Mouse (Mus musculus): ENCODE measurements around the gene Camsap3. TPM values are rescaled to one million over a fixed set of nuclear protein-coding genes. Genes with fewer than 3 reads are reported as not detected.

Gene Camsap3
- total and polyA plus RNA-seq, 2 experiments from 2014 or later = 46.2 to 149 TPM

- WGBS = 59% methylated on average over 3 of the region's 3 CpGs
- no peaks in the 10 kb centered on the region for H3K27me3 ChIP-seq (ENCODE audit: insufficient read depth, low read length)
- no peak within 1 kb of the TSS for H3K4me2 ChIP-seq (ENCODE audit: low read depth, low read length, poor library complexity, severe bottlenecking)
- no peaks in the 10 kb centered on the region for H3K36me3 ChIP-seq (ENCODE audit: insufficient read depth, low read length)
- H3K4me1 ChIP-seq (ENCODE audit: insufficient read depth, low read length) = no peaks in the 10 kb centered on the region
- no peak within 1 kb of the TSS for H3K9ac ChIP-seq (replicated peaks; ENCODE audit: low read length, poor library complexity, severe bottlenecking)
- no peak within 1 kb of the TSS for H3K27ac ChIP-seq (ENCODE audit: low read depth, low read length)
- no peak for TF ChIP-seq CTCF (IDR thresholded peaks at IDR 0.05)
- no peaks in the 10 kb centered on the region for H3K9me3 ChIP-seq (ENCODE audit: low read length)
- H3K4me3 ChIP-seq (ENCODE audit: low read depth, low read length) = no peak within 1 kb of the TSS
- DNase-seq (ENCODE audit: low spot score) (no peak), ATAC-seq (ENCODE audit: low FRiP score) (no peak)
These were observed 68.4 kb downstream of the Camsap3 start, which contains the start of gene Retn for GRCm38 (mm10) chr8:3655526-3655925. Gene Retn (plus strand): TSS chr8:3655770.

- H3K9ac ChIP-seq (replicated peaks; ENCODE audit: low read length, poor library complexity, severe bottlenecking) = no peak overlapping the region
- peak; percentile 79 for ATAC-seq (ENCODE audit: low FRiP score)
- no peak for TF ChIP-seq CTCF (IDR thresholded peaks at IDR 0.05)
- H3K4me2 ChIP-seq (ENCODE audit: low read depth, low read length, poor library complexity, severe bottlenecking) = no peak overlapping the region
- H3K27ac ChIP-seq (ENCODE audit: low read depth, low read length) = no peak overlapping the region
- H3K4me3 ChIP-seq (ENCODE audit: low read depth, low read length) = no peak overlapping the region
- WGBS = 18% methylated on average over 7 of the region's 7 CpGs
- peak; percentile 33 for DNase-seq (ENCODE audit: low spot score)
- no peaks in the 10 kb centered on the region for H3K36me3 ChIP-seq (ENCODE audit: insufficient read depth, low read length)
- no peaks in the 10 kb centered on the region for H3K4me1 ChIP-seq (ENCODE audit: insufficient read depth, low read length)
- H3K9me3 ChIP-seq (ENCODE audit: low read length) = no peaks in the 10 kb centered on the region
- no peaks in the 10 kb centered on the region for H3K27me3 ChIP-seq (ENCODE audit: insufficient read depth, low read length)
These were observed 69.8 kb downstream of the Camsap3 start for GRCm38 (mm10) chr8:3656725-3657381.

Other genes starting within 250 kb of the Camsap3 start
- not detected in 2 replicates for gene A430078G23Rik, start 233.9 kb upstream of the Camsap3 start, total RNA-seq (2014; rRNA removed)
- gene A430078G23Rik, start 233.9 kb upstream of the Camsap3 start, polyA plus RNA-seq (2015; fragmentation: Nextera tagmentation; extraction: Ambion mirVana) = not detected in 2 replicates
- 34.3 and 46.0 TPM in 2 replicates for gene Arhgef18, start 194.3 kb upstream of the Camsap3 start, total RNA-seq (2014; rRNA removed)
- gene Arhgef18, start 194.3 kb upstream of the Camsap3 start, polyA plus RNA-seq (2015; fragmentation: Nextera tagmentation; extraction: Ambion mirVana) = 6.8 and 7.2 TPM in 2 replicates
- 1.8 and 2.2 TPM in 2 replicates for gene Pex11g, start 119.6 kb upstream of the Camsap3 start, total RNA-seq (2014; rRNA removed)
- gene Pex11g, start 119.6 kb upstream of the Camsap3 start, polyA plus RNA-seq (2015; fragmentation: Nextera tagmentation; extraction: Ambion mirVana) = 3.1 and 3.6 TPM in 2 replicates
- gene Tex45, start 116.4 kb upstream of the Camsap3 start, total RNA-seq (2014; rRNA removed) = 0.47 and 0.55 TPM in 2 replicates
- 0.64 and 0.68 TPM in 2 replicates for gene Tex45, start 116.4 kb upstream of the Camsap3 start, polyA plus RNA-seq (2015; fragmentation: Nextera tagmentation; extraction: Ambion mirVana)
- 85.5 and 106 TPM in 2 replicates for gene Zfp358, start 94.2 kb upstream of the Camsap3 start, total RNA-seq (2014; rRNA removed)
- 57.1 and 58.3 TPM in 2 replicates for gene Zfp358, start 94.2 kb upstream of the Camsap3 start, polyA plus RNA-seq (2015; fragmentation: Nextera tagmentation; extraction: Ambion mirVana)
- 93.8 and 116 TPM in 2 replicates for gene Mcoln1, start 86.8 kb upstream of the Camsap3 start, total RNA-seq (2014; rRNA removed)
- 108 and 117 TPM in 2 replicates for gene Mcoln1, start 86.8 kb upstream of the Camsap3 start, polyA plus RNA-seq (2015; fragmentation: Nextera tagmentation; extraction: Ambion mirVana)
- 57.0 and 57.5 TPM in 2 replicates for gene Pnpla6, start 71.9 kb upstream of the Camsap3 start, total RNA-seq (2014; rRNA removed)
- gene Pnpla6, start 71.9 kb upstream of the Camsap3 start, polyA plus RNA-seq (2015; fragmentation: Nextera tagmentation; extraction: Ambion mirVana) = 35.5 and 36.8 TPM in 2 replicates
- gene C330021F23Rik, start 19.3 kb upstream of the Camsap3 start, total RNA-seq (2014; rRNA removed) = not detected in 2 replicates
- 0.17 TPM in 1 of 2 replicates, not detected in the other for gene C330021F23Rik, start 19.3 kb upstream of the Camsap3 start, polyA plus RNA-seq (2015; fragmentation: Nextera tagmentation; extraction: Ambion mirVana)
- 41.9 and 43.0 TPM in 2 replicates for gene Xab2, start 34.0 kb downstream of the Camsap3 start, total RNA-seq (2014; rRNA removed)
- 31.7 and 35.9 TPM in 2 replicates for gene Xab2, start 34.0 kb downstream of the Camsap3 start, polyA plus RNA-seq (2015; fragmentation: Nextera tagmentation; extraction: Ambion mirVana)
- gene Pet100, start 34.3 kb downstream of the Camsap3 start, total RNA-seq (2014; rRNA removed) = 5.7 and 7.7 TPM in 2 replicates
- gene Pet100, start 34.3 kb downstream of the Camsap3 start, polyA plus RNA-seq (2015; fragmentation: Nextera tagmentation; extraction: Ambion mirVana) = 70.9 and 71.3 TPM in 2 replicates
- 10.4 and 33.2 TPM in 2 replicates for gene Pcp2, start 38.3 kb downstream of the Camsap3 start, total RNA-seq (2014; rRNA removed)
- gene Pcp2, start 38.3 kb downstream of the Camsap3 start, polyA plus RNA-seq (2015; fragmentation: Nextera tagmentation; extraction: Ambion mirVana) = 0.83 and 1.1 TPM in 2 replicates
- 23.1 and 35.3 TPM in 2 replicates for gene Stxbp2, start 43.7 kb downstream of the Camsap3 start, total RNA-seq (2014; rRNA removed)
- 36.1 and 44.2 TPM in 2 replicates for gene Stxbp2, start 43.7 kb downstream of the Camsap3 start, polyA plus RNA-seq (2015; fragmentation: Nextera tagmentation; extraction: Ambion mirVana)
- gene Retn, start 68.5 kb downstream of the Camsap3 start, total RNA-seq (2014; rRNA removed) = not detected in 2 replicates
- 0.42 and 0.62 TPM in 2 replicates for gene Retn, start 68.5 kb downstream of the Camsap3 start, polyA plus RNA-seq (2015; fragmentation: Nextera tagmentation; extraction: Ambion mirVana)
- not detected in 2 replicates for gene Mcemp1, start 78.5 kb downstream of the Camsap3 start, total RNA-seq (2014; rRNA removed)
- gene Mcemp1, start 78.5 kb downstream of the Camsap3 start, polyA plus RNA-seq (2015; fragmentation: Nextera tagmentation; extraction: Ambion mirVana) = 0.23 and 0.26 TPM in 2 replicates
- gene Fcor, start 85.1 kb downstream of the Camsap3 start, total RNA-seq (2014; rRNA removed) = 14.7 and 33.3 TPM in 2 replicates
- gene Fcor, start 85.1 kb downstream of the Camsap3 start, polyA plus RNA-seq (2015; fragmentation: Nextera tagmentation; extraction: Ambion mirVana) = 20.1 and 20.3 TPM in 2 replicates
- gene Trappc5, start 89.0 kb downstream of the Camsap3 start, total RNA-seq (2014; rRNA removed) = 59.7 and 65.3 TPM in 2 replicates
- 67.0 and 68.3 TPM in 2 replicates for gene Trappc5, start 89.0 kb downstream of the Camsap3 start, polyA plus RNA-seq (2015; fragmentation: Nextera tagmentation; extraction: Ambion mirVana)
- not detected in 2 replicates for gene Fcer2a, start 106.9 kb downstream of the Camsap3 start, total RNA-seq (2014; rRNA removed)
- 0.22 and 0.41 TPM in 2 replicates for gene Fcer2a, start 106.9 kb downstream of the Camsap3 start, polyA plus RNA-seq (2015; fragmentation: Nextera tagmentation; extraction: Ambion mirVana)
- not detected in 2 replicates for gene Clec4g, start 133.4 kb downstream of the Camsap3 start, total RNA-seq (2014; rRNA removed)
- not detected in 2 replicates for gene Clec4g, start 133.4 kb downstream of the Camsap3 start, polyA plus RNA-seq (2015; fragmentation: Nextera tagmentation; extraction: Ambion mirVana)
- gene Cd209a, start 161.7 kb downstream of the Camsap3 start, total RNA-seq (2014; rRNA removed) = 0.11 TPM in 1 of 2 replicates, not detected in the other
- gene Cd209a, start 161.7 kb downstream of the Camsap3 start, polyA plus RNA-seq (2015; fragmentation: Nextera tagmentation; extraction: Ambion mirVana) = not detected in 2 replicates

All from midbrain, postnatal 0 days (tissue).